Mouse (Mus musculus) kidney, embryonic 14.5 days (tissue): Measurements from ENCODE around the gene Adrm1. TPM values are rescaled to one million over a fixed set of nuclear protein-coding genes. Genes with fewer than 3 reads are reported as not detected.
"Not testable (repeated sequence)": the region's sequence is repeated elsewhere in the genome, so short reads cannot be mapped to it uniquely, and the experiment has no call there.

Experiments used
- ATAC-seq: fragments of 200-750 bp; cut with Nextera tagmentation; 2 replicates; pipeline ENCODE4 v1.8.0; 2017; ENCODE audit warnings: moderate number of reproducible peaks, mild to moderate bottlenecking, moderate TSS enrichment, moderate library complexity; ENCODE audit not compliant: low FRiP score, low TSS enrichment
- H3K27ac ChIP-seq: fragments of 300-500 bp; sonication (generic); 2 replicates; pipeline ENCODE4 v1.5.1; 2014; ENCODE audit warnings: low read depth, mild to moderate bottlenecking, low read length, moderate library complexity, mixed read lengths
- H3K27me3 ChIP-seq: fragments of 300-500 bp; sonication (generic); 2 replicates; pipeline ENCODE4 v1.6.1; 2014; ENCODE audit warnings: mild to moderate bottlenecking, low read length; ENCODE audit not compliant: control insufficient read depth, insufficient read depth
- H3K36me3 ChIP-seq: fragments of 300-500 bp; sonication (generic); 2 replicates; pipeline ENCODE4 v1.6.1; 2014; ENCODE audit warnings: low read length, mixed read lengths; ENCODE audit not compliant: control insufficient read depth, insufficient read depth
- H3K4me1 ChIP-seq: fragments of 300-500 bp; sonication (generic); 2 replicates; pipeline ENCODE4 v1.6.1; 2014; ENCODE audit warnings: low read length, mixed read lengths; ENCODE audit not compliant: control insufficient read depth, insufficient read depth
- H3K4me2 ChIP-seq: fragments of 300-500 bp; sonication (generic); replicated peaks from 2 replicates; pipeline ENCODE4 v1.6.1; 2014; ENCODE audit warnings: low read depth, mild to moderate bottlenecking, low read length
- H3K4me3 ChIP-seq: fragments of 300-500 bp; sonication (generic); 2 replicates; pipeline ENCODE4 v1.5.1; 2014; ENCODE audit warnings: mild to moderate bottlenecking, low read length
- H3K9ac ChIP-seq: fragments of 300-500 bp; sonication (generic); 2 replicates; pipeline ENCODE4 v1.6.1; 2014; ENCODE audit warnings: low read depth, mild to moderate bottlenecking, low read length, moderate library complexity
- H3K9me3 ChIP-seq: fragments of 300-500 bp; sonication (generic); 2 replicates; pipeline ENCODE4 v1.6.1; 2016; ENCODE audit warnings: low read length; ENCODE audit not compliant: control insufficient read depth
- WGBS: fragments of 180-500 bp; shearing (Covaris S2); extraction: QIAGEN DNeasy Blood & Tissue Kit; methylation state at CpG from one replicate; pipeline ENCODE4 v1.1.7; 2014; 5-methylcytosine and 5-hydroxymethylcytosine counted together
- polyA plus RNA-seq: library from polyadenylated mRNA; unstranded; fragments of >200 nt; fragmentation: Nextera tagmentation; extraction: Ambion mirVana; gene quantifications from 2 replicates; pipeline ENCODE4 v1.2.1, GENCODE M21; 2014

Gene Adrm1
- polyA plus RNA-seq, 1 experiment from 2014 or later = 159 TPM

GRCm38 (mm10) chr2:180173711-180174110 lies 2.4 kb downstream of the Adrm1 start:
- H3K4me3 ChIP-seq, H3K9ac ChIP-seq, H3K27me3 ChIP-seq, H3K4me2 ChIP-seq, H3K9me3 ChIP-seq, H3K27ac ChIP-seq, ATAC-seq: not testable (repeated sequence)
- H3K36me3 ChIP-seq = peaks cover 55% of the 10 kb centered on the region
- WGBS = 79% methylated on average over 8 of the region's 8 CpGs
- H3K4me1 ChIP-seq = peaks cover 18% of the 10 kb centered on the region

DNA sequence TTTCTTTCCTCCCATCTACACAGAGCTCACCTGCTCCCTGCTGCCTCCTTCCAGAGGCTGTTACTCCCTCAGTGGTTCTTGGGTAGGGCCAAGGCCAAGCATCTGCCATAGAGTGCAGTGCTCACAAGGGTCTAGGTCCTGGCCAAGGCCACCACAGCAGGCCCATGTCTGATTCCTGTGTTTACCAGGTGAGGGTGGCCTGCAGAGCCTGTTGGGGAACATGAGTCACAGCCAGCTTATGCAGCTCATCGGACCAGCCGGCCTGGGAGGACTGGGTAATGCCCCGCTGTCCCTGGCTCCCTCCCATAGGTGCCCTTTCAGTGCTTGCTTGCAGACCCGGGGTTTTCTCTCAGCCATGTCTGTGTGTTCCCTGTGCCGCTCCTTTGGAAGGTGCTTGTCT lies 2.8 kb downstream of the Adrm1 start:
- Histone ChIP-seq H3K27ac (no peak overlapping the region), H3K27me3 (no peaks in the 10 kb centered on the region), H3K36me3 (peaks cover 59% of the 10 kb centered on the region), H3K9me3 (no peaks in the 10 kb centered on the region), H3K4me1 (peaks cover 18% of the 10 kb centered on the region), H3K4me3 (no peak overlapping the region), H3K9ac (no peak overlapping the region), H3K4me2 (no peak overlapping the region)
- ATAC-seq = no peak
- WGBS = 100% methylated on average over 5 of the region's 5 CpGs

DNA sequence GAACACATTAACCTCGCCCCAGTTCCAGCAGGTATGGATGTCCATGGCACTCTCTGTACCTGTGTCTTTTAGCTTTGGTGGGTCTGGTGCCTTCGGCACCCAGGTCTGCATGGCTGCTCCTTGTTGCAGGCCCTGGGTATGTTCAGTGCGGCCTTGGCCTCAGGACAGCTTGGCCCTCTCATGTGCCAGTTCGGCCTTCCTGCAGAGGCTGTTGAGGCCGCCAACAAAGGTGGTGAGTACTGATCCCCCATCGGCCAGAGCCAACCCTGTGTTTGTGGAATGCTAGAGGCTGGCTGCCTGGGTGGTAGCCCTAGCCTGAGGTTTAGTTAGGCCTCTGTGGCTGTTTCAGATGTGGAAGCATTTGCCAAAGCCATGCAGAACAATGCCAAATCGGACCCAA lies 4.4 kb downstream of the Adrm1 start:
- Histone ChIP-seq H3K4me3 (no peak overlapping the region), H3K27me3 (no peaks in the 10 kb centered on the region), H3K36me3 (peaks cover 74% of the 10 kb centered on the region), H3K27ac (no peak overlapping the region), H3K9me3 (no peaks in the 10 kb centered on the region), H3K4me2 (no peak overlapping the region), H3K4me1 (peaks cover 17% of the 10 kb centered on the region), H3K9ac (no peak overlapping the region)
- ATAC-seq = no peak
- WGBS = 95% methylated on average over 7 of the region's 7 CpGs

- no peaks in the 10 kb centered on the region for H3K4me1 ChIP-seq
- WGBS = 91% methylated on average over 9 of the region's 9 CpGs
- H3K4me3 ChIP-seq = no peak overlapping the region
- no peaks in the 10 kb centered on the region for H3K9me3 ChIP-seq
- ATAC-seq = no peak
- no peaks in the 10 kb centered on the region for H3K27me3 ChIP-seq
- no peak overlapping the region for H3K27ac ChIP-seq
- no peak overlapping the region for H3K9ac ChIP-seq
- peaks cover 44% of the 10 kb centered on the region for H3K36me3 ChIP-seq
- no peak overlapping the region for H3K4me2 ChIP-seq
These were observed 10.3 kb downstream of the Adrm1 start for GRCm38 (mm10) chr2:180181542-180181941.

DNA sequence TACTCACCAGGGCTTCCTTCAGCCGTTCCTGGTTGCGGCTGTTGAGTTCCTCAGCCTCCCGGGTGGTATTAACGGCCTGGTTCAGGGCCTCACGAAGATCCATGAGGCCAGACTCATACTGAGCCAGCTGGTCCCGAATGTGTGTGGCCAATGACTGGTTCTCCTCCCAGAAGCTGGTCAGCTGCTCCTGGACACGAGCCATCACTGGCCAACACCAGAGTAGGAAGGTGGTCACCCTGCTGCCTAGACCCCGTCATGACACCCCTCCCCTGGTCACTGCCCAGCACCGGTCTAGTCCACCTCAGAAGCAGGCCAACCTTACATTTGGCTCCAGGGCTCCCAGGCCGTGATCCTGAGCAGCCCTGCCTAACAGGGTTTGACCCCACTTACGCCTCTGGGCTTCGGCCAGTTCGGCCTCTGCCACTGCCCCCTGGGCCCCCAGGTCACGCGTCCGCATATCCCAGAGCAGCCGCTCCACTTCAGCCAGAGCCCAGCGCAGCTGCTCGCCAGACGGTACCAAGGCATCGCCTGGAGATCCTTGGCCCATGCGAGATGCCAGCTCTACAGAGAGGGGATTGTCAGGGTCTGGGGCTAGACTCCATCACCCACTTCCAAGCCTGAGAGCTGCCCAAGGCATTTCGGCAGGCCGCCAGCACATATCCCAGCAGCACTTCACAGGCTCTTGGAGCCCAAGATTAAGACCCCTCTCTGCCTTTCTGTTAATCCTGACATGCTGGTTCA lies 12.9 kb downstream of the Adrm1 start:
- H3K4me1 ChIP-seq = no peaks in the 10 kb centered on the region
- H3K9ac ChIP-seq = no peak overlapping the region
- ATAC-seq = no peak; the same call in 1 of the 2 replicates
- H3K9me3 ChIP-seq = no peaks in the 10 kb centered on the region
- H3K27me3 ChIP-seq = no peaks in the 10 kb centered on the region
- no peak overlapping the region for H3K4me2 ChIP-seq
- no peak overlapping the region for H3K4me3 ChIP-seq
- WGBS = 91% methylated on average over 24 of the region's 24 CpGs
- no peak overlapping the region for H3K27ac ChIP-seq
- H3K36me3 ChIP-seq = peaks cover 38% of the 10 kb centered on the region

GRCm38 (mm10) chr2:180184752-180185109 lies 13.4 kb downstream of the Adrm1 start:
- peaks cover 36% of the 10 kb centered on the region for H3K36me3 ChIP-seq
- H3K27ac ChIP-seq = no peak overlapping the region
- no peak for ATAC-seq
- no peak overlapping the region for H3K9ac ChIP-seq
- H3K4me3 ChIP-seq = no peak overlapping the region
- no peaks in the 10 kb centered on the region for H3K27me3 ChIP-seq
- no peak overlapping the region for H3K4me2 ChIP-seq
- WGBS = 87% methylated on average over 6 of the region's 6 CpGs
- H3K9me3 ChIP-seq = no peaks in the 10 kb centered on the region
- no peaks in the 10 kb centered on the region for H3K4me1 ChIP-seq

- H3K9ac ChIP-seq = no peak overlapping the region
- no peaks in the 10 kb centered on the region for H3K9me3 ChIP-seq
- H3K4me1 ChIP-seq = no peaks in the 10 kb centered on the region
- no peaks in the 10 kb centered on the region for H3K27me3 ChIP-seq
- WGBS = 90% methylated on average over 14 of the region's 14 CpGs
- ATAC-seq = no peak
- no peak overlapping the region for H3K27ac ChIP-seq
- H3K4me2 ChIP-seq = no peak overlapping the region
- H3K36me3 ChIP-seq = peaks cover 28% of the 10 kb centered on the region; the same call in 1 of the 2 replicates
- no peak overlapping the region for H3K4me3 ChIP-seq
These were observed 14.4 kb downstream of the Adrm1 start for GRCm38 (mm10) chr2:180185686-180186085.

DNA sequence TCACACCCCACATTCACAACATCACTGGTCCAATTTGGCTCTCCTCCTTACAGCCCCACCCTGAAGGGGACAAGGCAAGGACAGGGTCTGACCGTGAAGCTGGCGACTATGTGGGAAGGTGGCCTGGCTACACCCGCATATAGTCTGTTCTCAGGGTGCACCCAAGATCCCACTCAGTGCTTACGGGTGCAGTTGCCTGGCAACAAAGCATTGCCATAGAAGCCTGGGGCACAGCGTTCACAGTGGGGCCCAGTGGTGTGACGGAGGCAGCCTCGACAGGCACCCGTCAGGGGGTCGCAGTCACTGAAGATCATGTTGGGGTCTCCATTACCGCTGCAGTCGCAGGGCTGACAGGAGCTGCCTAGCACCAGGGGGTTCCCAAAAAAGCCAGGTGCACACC lies 16.1 kb downstream of the Adrm1 start:
- Histone ChIP-seq H3K27me3 (no peaks in the 10 kb centered on the region), H3K4me1 (no peaks in the 10 kb centered on the region), H3K36me3 (peaks cover 34% of the 10 kb centered on the region; the same call in 1 of the 2 replicates), H3K9ac (no peak overlapping the region), H3K27ac (no peak overlapping the region), H3K4me3 (no peak overlapping the region), H3K9me3 (no peaks in the 10 kb centered on the region), H3K4me2 (no peak overlapping the region)
- no peak for ATAC-seq
- WGBS = 91% methylated on average over 11 of the region's 11 CpGs

DNA sequence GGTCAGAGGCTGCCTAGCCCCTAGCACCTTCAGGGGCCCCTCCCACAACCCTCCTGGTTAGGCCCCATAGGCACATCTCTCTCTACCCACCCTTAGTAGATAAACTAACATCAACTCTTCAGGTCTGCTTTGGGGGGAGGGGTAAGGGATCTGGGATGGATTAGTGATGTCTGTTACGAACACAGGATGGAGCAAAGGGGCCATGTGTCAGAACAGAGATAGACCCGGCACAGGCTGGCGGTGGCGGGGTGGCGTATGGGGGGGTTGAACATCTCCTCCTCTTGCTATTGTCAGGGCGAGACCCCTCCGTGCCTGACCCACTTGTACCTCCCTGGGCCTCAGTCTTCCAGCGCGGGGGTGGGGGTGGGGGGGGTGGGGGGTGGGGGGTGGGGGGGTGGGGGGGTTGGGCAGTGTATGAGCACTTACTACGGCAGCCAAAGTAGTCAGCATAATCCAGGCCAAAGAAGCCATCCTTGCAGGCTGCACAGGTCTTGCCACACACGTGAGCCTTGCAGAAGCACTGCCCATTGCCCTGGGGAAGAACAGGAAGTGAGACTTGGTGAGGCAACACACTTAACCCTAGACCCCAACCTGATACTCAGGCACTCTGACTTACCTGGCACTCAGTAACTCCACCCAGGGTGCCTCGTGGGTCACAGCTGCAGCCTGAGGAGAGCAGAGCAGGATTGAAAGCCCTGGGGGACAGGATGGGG lies 25.5 kb downstream of the Adrm1 start:
- H3K27me3 ChIP-seq = no peaks in the 10 kb centered on the region
- no peak overlapping the region for H3K4me2 ChIP-seq
- no peaks in the 10 kb centered on the region for H3K9me3 ChIP-seq
- no peak overlapping the region for H3K9ac ChIP-seq
- WGBS = 83% methylated on average over 9 of the region's 12 CpGs
- no peak for ATAC-seq
- peaks cover 34% of the 10 kb centered on the region for H3K36me3 ChIP-seq
- H3K4me3 ChIP-seq = no peak overlapping the region
- no peaks in the 10 kb centered on the region for H3K4me1 ChIP-seq
- no peak overlapping the region for H3K27ac ChIP-seq
